Mouse (Mus musculus) forebrain, postnatal 0 days (tissue): ENCODE measurements around the gene Ggta1. TPM values are rescaled to one million over a fixed set of nuclear protein-coding genes. Genes with fewer than 3 reads are reported as not detected.

Experiments
- ATAC-seq: fragments of 200-750 bp; cut with Nextera tagmentation; 2 replicates; pipeline ENCODE4 v1.8.0; 2017; ENCODE audit warnings: mild to moderate bottlenecking, moderate library complexity
- DNase-seq: peaks from one replicate; pipeline ENCODE4 v3.0.0-alpha.2; 2015
- H3K27ac ChIP-seq: fragments of 300-500 bp; sonication (generic); 2 replicates; pipeline ENCODE4 v1.5.1; 2014; ENCODE audit warnings: low read depth, mild to moderate bottlenecking, antibody characterized with exemption, low read length, moderate library complexity, mixed read lengths
- H3K27me3 ChIP-seq: fragments of 300-500 bp; sonication (generic); 2 replicates; pipeline ENCODE4 v1.6.1; 2014; ENCODE audit warnings: mild to moderate bottlenecking, low read length, mixed read lengths; ENCODE audit not compliant: insufficient read depth
- H3K36me3 ChIP-seq: fragments of 300-500 bp; sonication (generic); 2 replicates; pipeline ENCODE4 v1.6.1; 2014; ENCODE audit warnings: mild to moderate bottlenecking, moderate library complexity; ENCODE audit not compliant: insufficient read depth
- H3K4me1 ChIP-seq: fragments of 300-500 bp; sonication (generic); 2 replicates; pipeline ENCODE4 v1.6.1; 2014; ENCODE audit warnings: antibody characterized with exemption; ENCODE audit not compliant: insufficient read depth
- H3K4me2 ChIP-seq: fragments of 300-500 bp; sonication (generic); 2 replicates; pipeline ENCODE4 v1.6.1; 2014; ENCODE audit warnings: low read depth, mild to moderate bottlenecking, moderate library complexity
- H3K4me3 ChIP-seq: fragments of 300-500 bp; sonication (generic); 2 replicates; pipeline ENCODE4 v1.5.1; 2014; ENCODE audit warnings: low read depth, low read length, mixed read lengths
- H3K9ac ChIP-seq: fragments of 300-500 bp; sonication (generic); 2 replicates; pipeline ENCODE4 v1.6.1; 2014; ENCODE audit warnings: mild to moderate bottlenecking
- H3K9me3 ChIP-seq: fragments of 300-500 bp; sonication (generic); 2 replicates; pipeline ENCODE4 v1.6.1; 2016; ENCODE audit warnings: low read length
- CTCF ChIP-seq: sonication (generic); IDR thresholded peaks from 2 replicates; pipeline ENCODE4 v1.5.1; 2016; ENCODE audit warnings: antibody characterized with exemption, control low read depth, low read depth
- WGBS: fragments of 180-500 bp; shearing (Covaris S2); extraction: QIAGEN DNeasy Blood & Tissue Kit; methylation state at CpG from one replicate; pipeline ENCODE4 v1.1.7; 2014; 5-methylcytosine and 5-hydroxymethylcytosine counted together
- polyA plus RNA-seq: library from polyadenylated mRNA; unstranded; fragments of >200 nt; fragmentation: Nextera tagmentation; extraction: Ambion mirVana; gene quantifications from 2 replicates; pipeline ENCODE4 v1.2.1, GENCODE M21; 2015
- total RNA-seq: library from RNA; depleted of rRNA; stranded (reverse); fragments of >200 nt; gene quantifications from 2 replicates; pipeline ENCODE4 v1.2.3, GENCODE M21; 2014; rRNA removed

Ggta1 gene
- total RNA-seq (6.8 and 7.9 TPM in 2 replicates), polyA plus RNA-seq (3.0 and 4.3 TPM in 2 replicates)

DNA sequence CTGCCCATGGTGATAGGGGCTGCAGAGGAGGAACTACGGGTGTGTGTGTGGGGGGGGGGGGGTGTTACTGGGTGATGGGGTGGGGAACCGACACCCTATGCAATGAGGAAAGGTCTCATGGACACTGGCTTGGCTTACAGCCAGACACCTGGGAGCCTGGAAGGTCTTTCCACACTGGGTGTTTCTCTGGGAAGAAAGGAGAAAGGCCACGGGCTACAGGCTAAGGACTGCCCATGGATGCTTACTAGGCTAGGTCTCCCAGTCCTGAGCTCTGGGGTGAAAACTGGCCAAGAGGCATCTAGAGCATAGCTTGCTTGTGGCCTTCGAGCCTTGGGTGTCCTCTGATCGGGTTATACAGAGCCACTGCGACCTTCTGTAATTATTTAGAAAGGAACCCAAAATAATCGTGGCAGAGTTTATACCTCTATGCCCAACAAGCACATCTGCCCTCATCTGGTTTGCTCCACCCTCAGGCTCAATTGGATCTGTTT lies at the start of gene Ggta1:
Ggta1 (minus strand) TSS at position 441 of the 491 bp plus-strand sequence.
- Histone ChIP-seq H3K27ac (no peak within 1 kb of the TSS), H3K36me3 (no peaks in the 10 kb centered on the region), H3K9ac (peak within 1 kb of the TSS; percentile 53), H3K4me3 (peak within 1 kb of the TSS; percentile 54), H3K4me2 (peak within 1 kb of the TSS; percentile 99), H3K4me1 (0 out of 2 replicates have a peak, but pooled peaks cover 4% of the 10 kb centered on the region), H3K27me3 (no peaks in the 10 kb centered on the region), H3K9me3 (no peaks in the 10 kb centered on the region)
- DNase-seq: no peak
- WGBS: 23% methylated on average over 7 of the region's 7 CpGs
- TF ChIP-seq CTCF: no peak
- ATAC-seq: 0 out of 2 replicates have a peak, but pooled peaks have one; percentile 18

- H3K27ac ChIP-seq: no peak overlapping the region
- WGBS: 98% methylated on average over 4 of the region's 4 CpGs
Measured at GRCm38 (mm10) chr2:35512226-35512625, 49.2 kb upstream of the Ggta1 start.

GRCm38 (mm10) chr2:35510920-35511319 lies 47.9 kb upstream of the Ggta1 start:
- Histone ChIP-seq H3K4me2 (no peak overlapping the region), H3K9ac (no peak overlapping the region), H3K4me1 (peaks cover 5% of the 10 kb centered on the region; the same call in 1 of the 2 replicates), H3K36me3 (no peaks in the 10 kb centered on the region), H3K4me3 (no peak overlapping the region), H3K9me3 (no peaks in the 10 kb centered on the region), H3K27ac (no peak overlapping the region), H3K27me3 (no peaks in the 10 kb centered on the region)
- ATAC-seq: no peak
- 63% methylated on average over 1 of the region's 1 CpGs for WGBS
- no peak for DNase-seq
- no peak for TF ChIP-seq CTCF

More at GRCm38 (mm10) chr2:35512226-35512625, 49.2 kb upstream of the Ggta1 start:
- DNase-seq (no peak), ATAC-seq (no peak)
- no peak overlapping the region for H3K4me3 ChIP-seq
- no peak overlapping the region for H3K9ac ChIP-seq
- H3K4me1 ChIP-seq: peaks cover 1% of the 10 kb centered on the region; the same call in 1 of the 2 replicates
- peak; percentile 48 for TF ChIP-seq CTCF
- H3K36me3 ChIP-seq: no peaks in the 10 kb centered on the region
- H3K27me3 ChIP-seq: no peaks in the 10 kb centered on the region
- no peak overlapping the region for H3K4me2 ChIP-seq
- no peaks in the 10 kb centered on the region for H3K9me3 ChIP-seq

GRCm38 (mm10) chr2:35509888-35510287 lies 46.9 kb upstream of the Ggta1 start:
- Histone ChIP-seq H3K9ac (no peak overlapping the region), H3K27me3 (no peaks in the 10 kb centered on the region), H3K4me2 (no peak overlapping the region), H3K4me3 (no peak overlapping the region), H3K36me3 (no peaks in the 10 kb centered on the region), H3K27ac (no peak overlapping the region), H3K4me1 (peaks cover 5% of the 10 kb centered on the region; the same call in 1 of the 2 replicates), H3K9me3 (no peaks in the 10 kb centered on the region)
- no peak for TF ChIP-seq CTCF
- no peak for DNase-seq
- WGBS: 82% methylated on average over 4 of the region's 4 CpGs
- ATAC-seq: no peak

GRCm38 (mm10) chr2:35509343-35509667 lies 46.3 kb upstream of the Ggta1 start:
- 72% methylated on average over 6 of the region's 6 CpGs for WGBS
- H3K27me3 ChIP-seq: no peaks in the 10 kb centered on the region
- no peak for TF ChIP-seq CTCF
- H3K4me3 ChIP-seq: no peak overlapping the region
- no peaks in the 10 kb centered on the region for H3K36me3 ChIP-seq
- no peak overlapping the region for H3K9ac ChIP-seq
- ATAC-seq (no peak), DNase-seq (no peak)
- H3K4me1 ChIP-seq: peaks cover 5% of the 10 kb centered on the region; the same call in 1 of the 2 replicates
- no peak overlapping the region for H3K27ac ChIP-seq
- no peak overlapping the region for H3K4me2 ChIP-seq
- H3K9me3 ChIP-seq: no peaks in the 10 kb centered on the region

- Histone ChIP-seq H3K4me2 (no peak overlapping the region), H3K4me3 (no peak overlapping the region), H3K27ac (no peak overlapping the region), H3K4me1 (peaks cover 5% of the 10 kb centered on the region; the same call in 1 of the 2 replicates), H3K9me3 (no peaks in the 10 kb centered on the region), H3K36me3 (no peaks in the 10 kb centered on the region), H3K27me3 (no peaks in the 10 kb centered on the region), H3K9ac (no peak overlapping the region)
- no peak for TF ChIP-seq CTCF
- DNase-seq: peak; percentile 36
- ATAC-seq: peak; percentile 17; the same call in 1 of the 2 replicates
- WGBS: 45% methylated on average over 10 of the region's 10 CpGs
Measured at GRCm38 (mm10) chr2:35508597-35509342, 45.7 kb upstream of the Ggta1 start.

- Histone ChIP-seq H3K9ac (no peak overlapping the region), H3K4me3 (no peak overlapping the region), H3K4me1 (peaks cover 5% of the 10 kb centered on the region; the same call in 1 of the 2 replicates), H3K36me3 (no peaks in the 10 kb centered on the region), H3K27ac (no peak overlapping the region), H3K9me3 (no peaks in the 10 kb centered on the region), H3K27me3 (no peaks in the 10 kb centered on the region), H3K4me2 (no peak overlapping the region)
- ATAC-seq (peak; percentile 81; the same call in 1 of the 2 replicates), DNase-seq (no peak)
- TF ChIP-seq CTCF: no peak
- 47% methylated on average over 9 of the region's 9 CpGs for WGBS
Measured at GRCm38 (mm10) chr2:35507191-35507511, 44.1 kb upstream of the Ggta1 start.
